Mouse (Mus musculus) E14TG2a.4 (cell line): Measurements from ENCODE around the gene Vav3.

Experiments
- H3K27me3 ChIP-seq: 2 replicates; pipeline ENCODE4 v1.6.1; 2014; ENCODE audit warnings: low read length, control low read depth; ENCODE audit not compliant: insufficient read depth
- H3K36me3 ChIP-seq: 2 replicates; pipeline ENCODE4 v1.6.1; 2014; ENCODE audit warnings: low read length, control low read depth; ENCODE audit not compliant: insufficient read depth
- H3K4me1 ChIP-seq: replicated peaks from 2 replicates; pipeline ENCODE4 v1.6.1; 2014; ENCODE audit warnings: low read depth, low read length, control low read depth
- H3K4me3 ChIP-seq: replicated peaks from 2 replicates; pipeline ENCODE4 v1.5.1; 2014; ENCODE audit warnings: mild to moderate bottlenecking, low read length
- H3K9me3 ChIP-seq: 2 replicates; pipeline ENCODE4 v1.6.1; 2014; ENCODE audit warnings: low read length, control low read depth
- CTCF ChIP-seq: conservative IDR thresholded peaks from 2 replicates; pipeline ENCODE4 v1.5.1; 2014; ENCODE audit warnings: low read length
- NANOG ChIP-seq: IDR thresholded peaks from 2 replicates; pipeline ENCODE4 v1.6.1; 2014; ENCODE audit warnings: borderline replicate concordance, low read length, mixed read lengths
- POU5F1 ChIP-seq: IDR thresholded peaks from 2 replicates; pipeline ENCODE4 v1.6.1; 2014; ENCODE audit warnings: low read length, borderline replicate concordance

Gene Vav3

DNA sequence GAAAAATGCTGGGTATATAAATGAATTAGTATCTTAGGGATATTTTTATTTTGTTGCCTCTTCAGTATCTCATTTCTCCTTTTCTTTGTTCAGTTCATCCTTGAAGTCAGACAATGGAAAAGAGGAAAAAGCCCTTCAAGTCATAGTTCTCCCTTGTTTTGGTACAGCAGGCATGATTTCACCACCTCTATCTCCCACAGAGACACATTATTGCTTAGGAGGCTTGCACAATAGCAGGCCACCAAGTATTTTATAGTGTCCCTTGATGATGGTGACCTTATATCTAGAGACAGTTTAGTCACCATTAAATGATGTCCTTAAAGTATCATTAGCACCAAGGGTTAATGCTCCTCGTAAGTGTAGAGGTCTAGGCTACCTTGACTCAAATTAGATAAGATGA is 171.4 kb downstream of the Vav3 start:
- H3K9me3 ChIP-seq, result no peaks in the 10 kb centered on the region
- no peaks in the 10 kb centered on the region for H3K36me3 ChIP-seq
- H3K4me3 ChIP-seq, result no peak overlapping the region
- no peaks in the 10 kb centered on the region for H3K4me1 ChIP-seq
- no peak for TF ChIP-seq NANOG
- H3K27me3 ChIP-seq, result no peaks in the 10 kb centered on the region

DNA sequence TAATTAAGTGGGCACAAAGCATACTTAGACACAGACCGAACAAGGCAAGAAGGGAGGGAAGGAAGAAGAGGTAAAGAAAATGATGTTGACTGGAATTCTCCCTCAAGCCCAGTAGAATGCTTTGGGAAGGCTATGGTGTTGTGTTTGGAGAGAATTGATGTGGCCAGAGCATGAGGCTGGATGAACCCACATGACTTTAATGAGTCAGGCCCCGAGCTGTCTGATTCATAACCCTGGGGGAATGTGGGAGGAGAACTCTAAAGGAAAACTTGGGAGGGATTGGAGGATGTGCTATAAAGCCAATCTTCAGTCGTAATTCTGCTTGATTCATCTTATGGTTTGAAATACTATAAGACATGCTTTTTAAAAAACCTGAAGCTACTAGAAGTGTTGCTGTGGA is 175.0 kb downstream of the Vav3 start:
- Histone ChIP-seq H3K9me3 (no peaks in the 10 kb centered on the region), H3K4me1 (peaks cover 8% of the 10 kb centered on the region)
- no peak for TF ChIP-seq POU5F1
- no peak for TF ChIP-seq CTCF
- TF ChIP-seq NANOG, result no peak

DNA sequence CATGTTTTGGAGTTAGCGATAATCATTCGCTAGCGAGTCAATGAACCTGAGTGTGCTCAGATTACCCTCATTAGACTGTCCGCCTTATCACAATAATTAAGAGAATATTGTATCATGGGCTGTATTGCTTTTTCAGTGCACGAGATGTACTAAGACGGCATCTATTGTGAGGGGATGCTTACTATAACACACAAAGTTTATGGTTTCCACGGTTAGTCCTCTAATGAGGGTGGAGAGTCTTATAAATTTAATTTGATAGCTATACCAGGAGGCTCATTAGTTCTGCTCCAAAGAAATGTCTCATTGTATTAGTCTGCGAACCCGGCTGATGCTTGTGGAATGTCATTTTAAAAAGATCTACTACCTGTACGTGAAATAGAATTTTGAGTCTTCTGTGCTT is 175.9 kb downstream of the Vav3 start:
- TF ChIP-seq NANOG, result no peak
- TF ChIP-seq POU5F1, result no peak
- TF ChIP-seq CTCF, result no peak
- H3K27me3 ChIP-seq, result no peaks in the 10 kb centered on the region
- H3K36me3 ChIP-seq, result no peaks in the 10 kb centered on the region
- H3K4me3 ChIP-seq, result no peak overlapping the region
- H3K9me3 ChIP-seq, result peaks cover 4% of the 10 kb centered on the region; the same call in 1 of the 2 replicates
- peaks cover 8% of the 10 kb centered on the region for H3K4me1 ChIP-seq

More for the DNA sequence above, 175.0 kb downstream of the Vav3 start:
- H3K36me3 ChIP-seq, result no peaks in the 10 kb centered on the region
- H3K27me3 ChIP-seq, result no peaks in the 10 kb centered on the region
- H3K4me3 ChIP-seq, result no peak overlapping the region

DNA sequence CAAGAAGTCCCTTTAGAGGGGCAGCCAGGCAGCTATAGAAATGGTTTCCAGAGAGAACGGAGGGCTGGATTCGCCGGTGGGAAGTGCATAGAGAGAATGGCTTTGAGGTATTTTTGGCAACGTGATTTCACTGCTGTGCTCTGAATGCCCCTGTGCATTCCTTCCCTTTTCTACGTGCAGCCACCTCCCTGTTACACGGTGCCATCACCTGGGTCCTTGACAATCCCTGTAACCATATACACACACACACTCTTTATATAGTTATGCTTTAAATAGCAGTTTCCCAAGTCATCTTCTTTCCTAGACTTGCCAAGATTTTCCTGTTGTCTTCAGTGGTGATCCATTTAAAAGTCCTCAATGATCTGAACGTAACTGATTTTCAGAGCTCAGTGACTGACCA is 181.7 kb downstream of the Vav3 start:
- Histone ChIP-seq H3K4me1 (peaks cover 8% of the 10 kb centered on the region), H3K36me3 (no peaks in the 10 kb centered on the region), H3K27me3 (no peaks in the 10 kb centered on the region), H3K4me3 (no peak overlapping the region), H3K9me3 (peaks cover 4% of the 10 kb centered on the region; the same call in 1 of the 2 replicates)
- no peak for TF ChIP-seq POU5F1
- TF ChIP-seq NANOG, result no peak
- TF ChIP-seq CTCF, result no peak

DNA sequence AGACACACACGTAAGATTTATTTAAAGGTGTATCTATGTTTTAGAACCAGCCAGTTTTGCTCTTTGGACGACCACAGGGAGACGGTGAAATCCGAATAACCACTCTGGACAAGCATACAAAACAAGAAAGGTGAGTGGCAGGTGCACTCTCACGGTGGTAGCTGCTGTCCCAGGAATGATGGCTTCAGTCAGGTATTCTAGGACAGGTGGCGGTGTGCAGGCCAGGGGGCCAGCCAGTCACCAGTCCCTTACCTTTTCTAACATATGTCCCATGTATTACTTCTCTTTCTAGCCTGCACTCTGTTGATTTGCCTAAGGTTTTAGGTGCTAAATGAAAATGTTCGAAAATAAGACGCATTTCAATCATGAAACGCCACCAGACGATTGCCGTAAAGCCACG is 185.4 kb downstream of the Vav3 start:
- Histone ChIP-seq H3K27me3 (no peaks in the 10 kb centered on the region), H3K36me3 (no peaks in the 10 kb centered on the region), H3K9me3 (peaks cover 2% of the 10 kb centered on the region; the same call in 1 of the 2 replicates), H3K4me1 (no peaks in the 10 kb centered on the region), H3K4me3 (no peak overlapping the region)
- TF ChIP-seq POU5F1, result no peak
- TF ChIP-seq NANOG, result no peak
- no peak for TF ChIP-seq CTCF

DNA sequence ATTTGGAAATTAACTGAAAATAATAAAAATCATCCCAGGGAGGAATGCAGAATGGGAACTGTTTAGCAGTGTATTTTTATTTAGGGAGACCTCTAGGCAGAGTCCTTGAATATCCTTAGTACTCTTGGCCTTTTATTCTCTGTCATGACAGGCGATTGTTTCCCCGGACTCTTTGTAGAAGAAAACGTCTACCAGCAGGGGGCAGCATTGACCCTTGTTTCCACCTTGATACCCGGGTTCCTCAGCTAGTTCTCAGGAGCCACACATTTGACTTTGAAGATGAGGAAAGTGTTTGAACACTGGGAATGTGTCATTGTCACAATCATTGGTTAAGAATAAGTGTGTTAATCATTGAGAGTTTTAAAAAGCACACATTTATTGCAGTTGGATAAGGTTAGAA is 185.8 kb downstream of the Vav3 start:
- no peak overlapping the region for H3K4me3 ChIP-seq
- H3K4me1 ChIP-seq, result no peaks in the 10 kb centered on the region
- no peaks in the 10 kb centered on the region for H3K9me3 ChIP-seq
- TF ChIP-seq CTCF, result peak; percentile 51
- TF ChIP-seq POU5F1, result no peak
- no peak for TF ChIP-seq NANOG
- H3K36me3 ChIP-seq, result no peaks in the 10 kb centered on the region
- no peaks in the 10 kb centered on the region for H3K27me3 ChIP-seq

DNA sequence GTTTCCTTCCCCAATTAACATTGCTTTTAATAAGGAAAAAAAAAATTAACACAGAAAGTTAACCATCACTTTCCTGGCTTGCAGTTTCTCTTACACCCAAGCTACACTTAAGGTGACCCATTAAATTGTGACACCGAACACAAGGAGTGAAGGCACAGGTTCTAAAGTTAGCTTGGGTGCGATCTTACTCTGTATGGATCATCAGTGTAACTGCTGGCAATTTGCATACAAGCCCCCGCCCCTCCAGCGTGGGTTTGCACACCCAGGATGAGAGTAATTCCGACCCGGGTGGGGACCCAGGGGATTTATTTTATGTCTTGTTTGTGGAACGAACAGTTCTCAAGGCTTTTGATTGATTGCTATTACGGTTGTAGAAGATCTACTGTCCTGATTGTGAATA is 186.2 kb downstream of the Vav3 start:
- Histone ChIP-seq H3K4me3 (no peak overlapping the region), H3K9me3 (no peaks in the 10 kb centered on the region), H3K4me1 (no peaks in the 10 kb centered on the region), H3K36me3 (no peaks in the 10 kb centered on the region), H3K27me3 (no peaks in the 10 kb centered on the region)
- TF ChIP-seq NANOG (no peak), POU5F1 (no peak), CTCF (no peak)

DNA sequence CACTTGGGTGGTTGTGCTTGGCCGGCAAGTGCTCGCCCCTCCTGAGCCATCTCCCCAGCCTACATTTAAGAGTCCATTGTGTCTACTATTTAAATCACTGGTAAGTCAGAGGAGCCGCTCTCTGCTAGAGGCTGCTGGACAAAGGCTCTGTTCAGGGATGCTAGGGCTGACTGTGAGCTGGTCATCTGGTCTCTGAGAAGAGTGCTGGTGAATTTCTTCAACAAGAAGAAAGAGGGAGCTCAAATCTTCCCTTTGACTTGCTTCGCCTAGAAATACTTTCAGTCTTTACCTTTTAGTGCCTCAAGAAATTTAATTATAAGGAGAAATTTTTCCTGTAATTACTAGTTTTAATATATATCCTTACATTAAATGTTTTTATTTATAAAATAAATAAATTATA is 188.2 kb downstream of the Vav3 start:
- Histone ChIP-seq H3K4me3 (no peak overlapping the region), H3K4me1 (no peaks in the 10 kb centered on the region), H3K9me3 (no peaks in the 10 kb centered on the region), H3K36me3 (no peaks in the 10 kb centered on the region), H3K27me3 (no peaks in the 10 kb centered on the region)
- TF ChIP-seq CTCF (no peak), POU5F1 (no peak), NANOG (no peak)

DNA sequence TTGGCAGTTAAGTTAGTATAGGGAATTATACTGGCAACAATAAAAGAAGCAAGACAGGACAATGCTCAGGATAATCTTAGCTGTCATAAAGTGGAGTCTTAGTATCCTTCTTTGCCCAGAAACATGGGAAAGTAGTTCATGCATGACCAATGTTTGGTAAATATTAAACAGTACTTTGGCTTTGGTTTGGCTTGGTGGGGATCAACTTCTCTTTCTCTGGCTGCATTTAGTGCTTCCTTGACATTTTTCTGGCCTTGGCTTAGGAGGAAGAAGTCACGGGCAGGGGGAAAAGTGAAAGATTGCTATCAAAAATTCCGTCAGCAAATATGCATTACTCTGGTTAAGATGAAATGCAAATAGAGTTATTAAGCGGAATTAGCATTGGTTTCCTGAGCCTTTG is 197.2 kb downstream of the Vav3 start:
- Histone ChIP-seq H3K27me3 (no peaks in the 10 kb centered on the region), H3K4me1 (no peaks in the 10 kb centered on the region), H3K4me3 (no peak overlapping the region), H3K9me3 (no peaks in the 10 kb centered on the region), H3K36me3 (no peaks in the 10 kb centered on the region)
- no peak for TF ChIP-seq NANOG
- TF ChIP-seq POU5F1, result no peak
- TF ChIP-seq CTCF, result no peak
